Mouse (Mus musculus): ENCODE results near the gene Lrpprc. TPM values are rescaled to one million over a fixed set of nuclear protein-coding genes. Genes with fewer than 3 reads are reported as not detected.

The Lrpprc gene
- total and polyA plus RNA-seq, 2 experiments from 2014 or later, result 39.1 to 47.3 TPM

DNA sequence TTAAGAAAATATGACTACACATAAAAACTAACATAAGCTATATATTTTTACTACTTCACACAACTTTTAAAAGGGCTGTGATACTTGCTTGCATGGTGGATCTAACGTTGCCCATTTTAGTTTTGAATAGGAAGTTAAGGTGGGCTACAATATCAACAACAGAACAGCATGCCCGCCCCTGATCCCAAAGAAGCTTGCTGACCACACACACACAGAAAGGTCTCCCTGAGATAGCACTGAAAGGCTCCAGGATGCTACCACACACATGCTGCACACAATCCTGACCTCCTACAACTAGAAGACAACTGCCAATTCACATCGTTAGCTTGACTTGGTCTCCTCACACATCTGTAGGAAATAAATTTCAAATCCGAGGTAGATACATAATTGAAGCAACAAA, 46.3 kb downstream of the Lrpprc start:
- Histone ChIP-seq H3K4me3 (ENCODE audit: low read length) (no peak overlapping the region), H3K9me3 (ENCODE audit: low read length) (no peaks in the 10 kb centered on the region), H3K27me3 (ENCODE audit: insufficient read depth, low read length) (no peaks in the 10 kb centered on the region), H3K36me3 (ENCODE audit: insufficient read depth, low read length) (no peaks in the 10 kb centered on the region), H3K27ac (no peak overlapping the region), H3K4me1 (ENCODE audit: insufficient read depth, low read length) (peaks cover 6% of the 10 kb centered on the region; the same call in 1 of the 2 replicates), H3K9ac (replicated peaks; ENCODE audit: low read length) (no peak overlapping the region), H3K4me2 (ENCODE audit: low read depth, low read length) (no peak overlapping the region)
- DNase-seq (ENCODE audit: low spot score), result no peak
- TF ChIP-seq CTCF (IDR thresholded peaks at IDR 0.05; ENCODE audit: low read depth), result no peak
- 79% methylated on average over 4 of the region's 4 CpGs for WGBS
- no peak for ATAC-seq

DNA sequence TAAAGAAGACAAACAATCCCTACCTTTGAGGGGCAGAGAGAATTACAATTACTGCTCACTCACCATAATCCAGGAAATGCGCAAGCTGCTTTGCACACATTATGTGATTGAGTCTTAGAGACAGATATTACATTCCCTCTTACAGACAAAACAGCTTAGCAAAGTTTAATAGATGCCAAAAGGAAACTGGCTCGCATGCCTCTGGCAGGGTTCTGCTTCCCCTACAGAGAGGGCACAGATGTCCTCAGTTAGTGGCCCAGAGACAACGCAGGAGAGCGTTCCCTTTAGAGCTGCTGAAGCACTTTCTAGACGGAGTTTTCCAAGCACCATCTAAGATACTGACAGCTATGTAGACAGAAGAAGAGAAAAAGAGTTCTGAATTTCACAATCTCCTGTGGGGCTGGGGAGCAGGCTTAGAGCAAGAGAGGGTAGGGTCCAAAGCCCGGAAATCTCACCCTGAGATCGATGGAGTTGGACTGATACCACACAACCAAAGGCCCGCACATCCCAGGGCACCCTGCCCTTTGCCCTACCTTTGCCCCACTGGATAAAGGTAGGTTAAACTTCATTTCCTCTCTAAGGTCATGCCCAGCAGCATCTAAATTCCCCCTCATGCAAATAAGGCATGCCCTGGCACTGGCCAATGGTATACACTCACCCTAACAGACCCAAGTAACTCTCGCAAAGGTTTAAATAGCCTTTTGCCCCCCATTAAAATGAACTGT, 52.4 kb downstream of the Lrpprc start:
- Histone ChIP-seq H3K36me3 (ENCODE audit: insufficient read depth, low read length) (no peaks in the 10 kb centered on the region; the same call in 1 of the 2 replicates), H3K9ac (replicated peaks; ENCODE audit: low read length) (no peak overlapping the region), H3K27me3 (ENCODE audit: insufficient read depth, low read length) (no peaks in the 10 kb centered on the region), H3K9me3 (ENCODE audit: low read length) (no peaks in the 10 kb centered on the region), H3K4me1 (ENCODE audit: insufficient read depth, low read length) (no peaks in the 10 kb centered on the region), H3K27ac (no peak overlapping the region), H3K4me3 (ENCODE audit: low read length) (no peak overlapping the region), H3K4me2 (ENCODE audit: low read depth, low read length) (no peak overlapping the region)
- no peak for DNase-seq (ENCODE audit: low spot score)
- WGBS, result 68% methylated on average over 9 of the region's 9 CpGs
- no peak for ATAC-seq
- TF ChIP-seq CTCF (IDR thresholded peaks at IDR 0.05; ENCODE audit: low read depth), result no peak

DNA sequence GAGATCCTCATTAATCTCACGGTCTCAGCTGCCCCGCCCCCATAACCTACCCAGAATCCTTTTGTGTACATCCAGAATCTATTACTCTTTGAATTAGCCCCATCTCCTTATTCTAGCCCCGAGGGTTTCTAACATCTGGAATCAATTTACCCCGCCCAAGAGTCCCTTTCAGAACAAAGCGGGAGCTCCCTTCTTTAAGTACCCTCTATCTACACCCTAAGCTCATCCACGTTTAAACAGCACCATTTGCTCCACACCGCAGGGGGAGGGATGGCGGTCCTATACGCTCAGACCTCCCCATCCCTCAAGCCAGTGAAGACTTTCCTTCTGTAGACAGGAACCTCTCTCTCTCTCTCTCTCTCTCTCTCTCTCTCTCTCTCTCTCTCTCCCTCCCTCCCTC, 53.9 kb downstream of the Lrpprc start:
- Histone ChIP-seq H3K4me3 (ENCODE audit: low read length) (no peak overlapping the region), H3K4me2 (ENCODE audit: low read depth, low read length) (no peak overlapping the region), H3K9me3 (ENCODE audit: low read length) (no peaks in the 10 kb centered on the region), H3K4me1 (ENCODE audit: insufficient read depth, low read length) (no peaks in the 10 kb centered on the region), H3K36me3 (ENCODE audit: insufficient read depth, low read length) (no peaks in the 10 kb centered on the region; the same call in 1 of the 2 replicates), H3K27me3 (ENCODE audit: insufficient read depth, low read length) (no peaks in the 10 kb centered on the region), H3K9ac (replicated peaks; ENCODE audit: low read length) (no peak overlapping the region), H3K27ac (no peak overlapping the region)
- 82% methylated on average over 9 of the region's 9 CpGs for WGBS
- DNase-seq (ENCODE audit: low spot score) (no peak), ATAC-seq (no peak)
- TF ChIP-seq CTCF (IDR thresholded peaks at IDR 0.05; ENCODE audit: low read depth), result no peak

DNA sequence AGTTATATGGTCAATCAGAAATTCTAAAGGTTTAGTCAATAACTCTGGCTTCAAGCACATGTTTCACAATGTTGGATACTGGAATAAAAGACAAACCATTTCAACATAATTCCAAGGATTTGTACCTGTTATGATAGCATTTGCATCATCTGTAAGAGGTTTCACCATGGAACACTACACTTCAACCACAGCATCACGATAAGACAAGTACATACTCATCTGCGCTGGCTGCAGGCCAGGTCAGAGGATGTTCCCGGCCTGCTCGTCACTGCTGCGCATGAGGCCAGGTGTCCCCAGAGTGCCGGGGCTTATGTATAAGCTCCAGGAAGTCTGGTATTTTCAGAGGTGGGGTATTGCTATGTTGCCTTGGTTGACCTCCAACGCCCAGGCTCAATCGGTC, 58.0 kb downstream of the Lrpprc start:
- no peak for DNase-seq (ENCODE audit: low spot score)
- Histone ChIP-seq H3K9me3 (ENCODE audit: low read length) (no peaks in the 10 kb centered on the region), H3K27me3 (ENCODE audit: insufficient read depth, low read length) (no peaks in the 10 kb centered on the region), H3K36me3 (ENCODE audit: insufficient read depth, low read length) (peaks cover 14% of the 10 kb centered on the region; the same call in 1 of the 2 replicates), H3K9ac (replicated peaks; ENCODE audit: low read length) (no peak overlapping the region), H3K4me2 (ENCODE audit: low read depth, low read length) (no peak overlapping the region), H3K4me1 (ENCODE audit: insufficient read depth, low read length) (no peaks in the 10 kb centered on the region), H3K4me3 (ENCODE audit: low read length) (no peak overlapping the region), H3K27ac (no peak overlapping the region)
- 90% methylated on average over 8 of the region's 8 CpGs for WGBS
- no peak for ATAC-seq
- TF ChIP-seq CTCF (IDR thresholded peaks at IDR 0.05; ENCODE audit: low read depth), result no peak

DNA sequence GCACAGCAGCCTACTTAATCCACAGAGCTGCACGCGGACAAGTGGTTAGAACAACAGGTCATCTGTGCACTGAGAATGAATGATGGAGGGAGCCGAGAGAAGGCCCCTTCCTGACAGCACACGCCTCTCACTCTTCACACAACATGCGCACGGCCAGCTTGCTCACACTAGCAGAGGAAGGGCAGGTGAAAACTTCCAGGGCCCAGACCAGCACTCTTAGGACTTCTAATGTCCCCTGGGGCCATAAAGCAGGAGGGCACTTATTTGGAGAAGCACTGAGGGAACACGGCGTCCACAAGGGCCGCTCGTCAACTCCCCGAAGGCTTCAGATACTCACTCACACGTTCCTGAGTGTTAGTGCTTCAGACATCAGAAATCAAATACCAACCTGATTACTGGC, 59.2 kb downstream of the Lrpprc start:
- no peak overlapping the region for H3K27ac ChIP-seq
- ATAC-seq, result no peak
- TF ChIP-seq CTCF (IDR thresholded peaks at IDR 0.05; ENCODE audit: low read depth), result no peak
- H3K27me3 ChIP-seq (ENCODE audit: insufficient read depth, low read length), result no peaks in the 10 kb centered on the region
- H3K9ac ChIP-seq (replicated peaks; ENCODE audit: low read length), result no peak overlapping the region
- no peak overlapping the region for H3K4me2 ChIP-seq (ENCODE audit: low read depth, low read length)
- H3K36me3 ChIP-seq (ENCODE audit: insufficient read depth, low read length), result peaks cover 14% of the 10 kb centered on the region; the same call in 1 of the 2 replicates
- DNase-seq (ENCODE audit: low spot score), result no peak
- WGBS, result 92% methylated on average over 12 of the region's 12 CpGs
- H3K9me3 ChIP-seq (ENCODE audit: low read length), result no peaks in the 10 kb centered on the region
- no peaks in the 10 kb centered on the region for H3K4me1 ChIP-seq (ENCODE audit: insufficient read depth, low read length)
- H3K4me3 ChIP-seq (ENCODE audit: low read length), result no peak overlapping the region

DNA sequence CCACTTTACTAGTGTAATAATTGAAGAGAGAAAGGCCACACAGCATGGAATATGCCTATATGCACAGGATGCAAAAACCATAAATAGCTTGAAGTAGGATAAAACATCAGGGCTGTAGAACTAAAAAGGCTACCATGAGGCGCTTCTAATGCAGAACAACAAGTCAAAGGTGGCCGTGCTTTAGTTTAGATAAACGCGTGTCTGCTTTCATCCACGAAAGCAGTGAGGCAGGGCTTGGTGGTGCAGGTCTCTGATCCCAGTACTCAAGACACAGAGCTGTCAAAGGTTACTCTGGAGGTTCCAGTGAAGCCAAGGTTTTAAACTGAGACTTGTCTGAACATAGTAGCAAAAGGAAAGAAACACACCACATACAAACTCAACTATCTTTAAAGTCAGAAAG, 61.4 kb downstream of the Lrpprc start:
- no peaks in the 10 kb centered on the region for H3K4me1 ChIP-seq (ENCODE audit: insufficient read depth, low read length)
- no peak overlapping the region for H3K4me3 ChIP-seq (ENCODE audit: low read length)
- no peak overlapping the region for H3K4me2 ChIP-seq (ENCODE audit: low read depth, low read length)
- WGBS, result 96% methylated on average over 5 of the region's 5 CpGs
- no peaks in the 10 kb centered on the region for H3K9me3 ChIP-seq (ENCODE audit: low read length)
- H3K27ac ChIP-seq, result no peak overlapping the region
- H3K36me3 ChIP-seq (ENCODE audit: insufficient read depth, low read length), result peaks cover 27% of the 10 kb centered on the region
- no peak for DNase-seq (ENCODE audit: low spot score)
- no peak for TF ChIP-seq CTCF (IDR thresholded peaks at IDR 0.05; ENCODE audit: low read depth)
- H3K9ac ChIP-seq (replicated peaks; ENCODE audit: low read length), result no peak overlapping the region
- H3K27me3 ChIP-seq (ENCODE audit: insufficient read depth, low read length), result no peaks in the 10 kb centered on the region
- no peak for ATAC-seq

DNA sequence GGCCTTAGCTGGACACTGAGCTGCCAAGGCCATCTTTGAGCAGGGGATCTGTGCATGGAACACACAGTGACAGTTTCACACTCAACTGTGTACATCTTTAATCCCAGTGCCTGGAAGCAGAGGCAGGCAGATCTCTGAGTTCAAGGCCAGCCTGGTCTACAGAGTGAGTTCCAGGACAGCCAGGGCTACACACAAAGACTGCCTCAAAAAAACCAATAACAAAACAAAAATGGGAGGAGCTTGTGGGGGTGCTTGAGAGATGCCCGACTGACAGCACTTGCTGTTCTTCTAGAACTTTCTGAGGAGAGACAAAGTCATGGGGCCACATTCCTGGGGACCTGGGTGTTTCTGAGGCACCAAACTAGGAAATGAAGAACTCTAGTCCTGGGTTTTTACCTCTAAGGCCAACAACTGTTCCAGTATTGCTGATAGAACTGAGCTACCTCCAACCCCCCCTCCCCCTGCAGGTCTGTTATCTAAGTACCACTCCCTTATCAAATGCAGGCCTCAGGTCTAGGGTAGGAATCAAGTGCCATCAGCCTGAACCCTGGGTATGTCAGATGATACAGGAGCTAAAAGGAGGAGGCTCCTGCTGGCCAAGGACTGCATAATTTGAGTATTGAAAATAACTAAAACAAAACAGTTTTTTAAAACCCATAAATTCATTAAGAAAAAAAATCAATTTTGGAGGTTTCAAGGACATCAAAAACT, 62.2 kb downstream of the Lrpprc start:
- Histone ChIP-seq H3K27ac (no peak overlapping the region), H3K27me3 (ENCODE audit: insufficient read depth, low read length) (no peaks in the 10 kb centered on the region), H3K9ac (replicated peaks; ENCODE audit: low read length) (no peak overlapping the region), H3K4me1 (ENCODE audit: insufficient read depth, low read length) (no peaks in the 10 kb centered on the region), H3K4me3 (ENCODE audit: low read length) (no peak overlapping the region), H3K4me2 (ENCODE audit: low read depth, low read length) (no peak overlapping the region), H3K9me3 (ENCODE audit: low read length) (no peaks in the 10 kb centered on the region), H3K36me3 (ENCODE audit: insufficient read depth, low read length) (peaks cover 27% of the 10 kb centered on the region)
- 81% methylated on average over 1 of the region's 1 CpGs for WGBS
- no peak for ATAC-seq
- TF ChIP-seq CTCF (IDR thresholded peaks at IDR 0.05; ENCODE audit: low read depth), result no peak
- no peak for DNase-seq (ENCODE audit: low spot score)
